Mouse (Mus musculus) lung, embryonic 15.5 days (tissue): ENCODE measurements at regions not wholly inside any gene's neighbourhood (a gene's known extent, or its start where the extent isn't known, plus 50 kb on each side); places are given as distances from the start of the nearest gene placed in this dataset.
A peak's percentile ranks its signal among the peaks of the same experiment; 100 is the strongest.

ENCODE experiments used
- ATAC-seq: fragments of 200-750 bp; cut with Nextera tagmentation; 2 replicates; pipeline ENCODE4 v1.8.0; 2017; ENCODE audit warnings: moderate number of reproducible peaks, borderline replicate concordance; ENCODE audit not compliant: low FRiP score, low TSS enrichment; ENCODE audit errors: extremely low read depth
- H3K27ac ChIP-seq: fragments of 300-500 bp; sonication (generic); 2 replicates; pipeline ENCODE4 v1.5.1; 2015; ENCODE audit warnings: moderate library complexity, mild to moderate bottlenecking, inconsistent platforms
- H3K27me3 ChIP-seq: fragments of 300-500 bp; sonication (generic); 2 replicates; pipeline ENCODE4 v1.6.1; 2015; ENCODE audit warnings: inconsistent platforms
- H3K36me3 ChIP-seq: fragments of 300-500 bp; sonication (generic); 2 replicates; pipeline ENCODE4 v1.6.1; 2015; ENCODE audit warnings: inconsistent platforms
- H3K4me1 ChIP-seq: fragments of 300-500 bp; sonication (generic); 2 replicates; pipeline ENCODE4 v1.6.1; 2015; ENCODE audit warnings: inconsistent platforms
- H3K4me2 ChIP-seq: fragments of 300-500 bp; sonication (generic); 2 replicates; pipeline ENCODE4 v1.6.1; 2015; ENCODE audit warnings: inconsistent platforms, mild to moderate bottlenecking, moderate library complexity
- H3K4me3 ChIP-seq: fragments of 300-500 bp; sonication (generic); 2 replicates; pipeline ENCODE4 v1.5.1; 2015; ENCODE audit warnings: mild to moderate bottlenecking, inconsistent platforms
- H3K9ac ChIP-seq: fragments of 300-500 bp; sonication (generic); 2 replicates; pipeline ENCODE4 v1.6.1; 2015; ENCODE audit warnings: inconsistent platforms
- H3K9me3 ChIP-seq: fragments of 300-500 bp; sonication (generic); 2 replicates; pipeline ENCODE4 v1.6.1; 2016; ENCODE audit warnings: inconsistent platforms
- WGBS: fragments of 180-500 bp; shearing (Covaris S2); methylation state at CpG from one replicate; pipeline ENCODE4 v1.1.7; 2015; 5-methylcytosine and 5-hydroxymethylcytosine counted together

GRCm38 (mm10) chr4:75812266-75812665 lies 534.2 kb upstream of the Dmac1 start:
- 85% methylated on average over 2 of the region's 2 CpGs for WGBS

GRCm38 (mm10) chr4:75801870-75802269 lies 523.8 kb upstream of the Dmac1 start:
- H3K4me2 ChIP-seq: no peak overlapping the region
- no peak for ATAC-seq
- H3K4me1 ChIP-seq: no peaks in the 10 kb centered on the region
- no peaks in the 10 kb centered on the region for H3K27me3 ChIP-seq
- H3K4me3 ChIP-seq: no peak overlapping the region
- H3K9ac ChIP-seq: no peak overlapping the region
- 73% methylated on average over 4 of the region's 4 CpGs for WGBS
- no peaks in the 10 kb centered on the region for H3K36me3 ChIP-seq
- no peak overlapping the region for H3K27ac ChIP-seq
- no peaks in the 10 kb centered on the region for H3K9me3 ChIP-seq

More at GRCm38 (mm10) chr4:75812266-75812665, 534.2 kb upstream of the Dmac1 start:
- Histone ChIP-seq H3K4me1 (no peaks in the 10 kb centered on the region), H3K4me2 (no peak overlapping the region), H3K9ac (no peak overlapping the region), H3K36me3 (no peaks in the 10 kb centered on the region), H3K27ac (no peak overlapping the region), H3K9me3 (no peaks in the 10 kb centered on the region), H3K4me3 (no peak overlapping the region), H3K27me3 (no peaks in the 10 kb centered on the region)
- no peak for ATAC-seq

- Histone ChIP-seq H3K9ac (no peak overlapping the region), H3K9me3 (no peaks in the 10 kb centered on the region), H3K36me3 (no peaks in the 10 kb centered on the region), H3K4me1 (no peaks in the 10 kb centered on the region), H3K4me2 (no peak overlapping the region), H3K27ac (no peak overlapping the region), H3K4me3 (no peak overlapping the region), H3K27me3 (no peaks in the 10 kb centered on the region)
- 84% methylated on average over 4 of the region's 4 CpGs for WGBS
- no peak for ATAC-seq
These were observed 523.1 kb upstream of the Dmac1 start for GRCm38 (mm10) chr4:75801156-75801555.

- Histone ChIP-seq H3K9ac (no peak overlapping the region), H3K36me3 (no peaks in the 10 kb centered on the region), H3K4me3 (no peak overlapping the region), H3K27me3 (no peaks in the 10 kb centered on the region), H3K4me2 (no peak overlapping the region), H3K9me3 (no peaks in the 10 kb centered on the region), H3K27ac (no peak overlapping the region), H3K4me1 (no peaks in the 10 kb centered on the region)
- ATAC-seq: 0 out of 2 replicates have a peak, but pooled peaks have one; percentile 46
These were observed 513.7 kb upstream of the Dmac1 start for GRCm38 (mm10) chr4:75791789-75792188.

GRCm38 (mm10) chr4:75790920-75791589 lies 513.0 kb upstream of the Dmac1 start:
- Histone ChIP-seq H3K36me3 (no peaks in the 10 kb centered on the region), H3K27me3 (no peaks in the 10 kb centered on the region), H3K4me3 (no peak overlapping the region), H3K4me2 (no peak overlapping the region), H3K9me3 (no peaks in the 10 kb centered on the region), H3K4me1 (no peaks in the 10 kb centered on the region), H3K27ac (no peak overlapping the region), H3K9ac (no peak overlapping the region)
- peak; percentile 54; the same call in 1 of the 2 replicates for ATAC-seq
- WGBS: 48% methylated on average over 1 of the region's 1 CpGs

GRCm38 (mm10) chr4:75787405-75787804 lies 509.3 kb upstream of the Dmac1 start:
- Histone ChIP-seq H3K27me3 (no peaks in the 10 kb centered on the region), H3K4me2 (no peak overlapping the region), H3K9ac (no peak overlapping the region), H3K36me3 (no peaks in the 10 kb centered on the region), H3K4me1 (no peaks in the 10 kb centered on the region), H3K9me3 (no peaks in the 10 kb centered on the region), H3K27ac (no peak overlapping the region), H3K4me3 (no peak overlapping the region)
- ATAC-seq: no peak
- WGBS: 35% methylated on average over 3 of the region's 3 CpGs

- Histone ChIP-seq H3K4me1 (no peaks in the 10 kb centered on the region), H3K9ac (no peak overlapping the region), H3K27ac (no peak overlapping the region), H3K27me3 (no peaks in the 10 kb centered on the region), H3K9me3 (no peaks in the 10 kb centered on the region), H3K36me3 (no peaks in the 10 kb centered on the region), H3K4me2 (no peak overlapping the region), H3K4me3 (no peak overlapping the region)
- WGBS: 89% methylated on average over 4 of the region's 4 CpGs
- no peak for ATAC-seq
These were observed 508.3 kb upstream of the Dmac1 start for GRCm38 (mm10) chr4:75786391-75786790.

- Histone ChIP-seq H3K4me1 (no peaks in the 10 kb centered on the region), H3K9ac (no peak overlapping the region), H3K9me3 (no peaks in the 10 kb centered on the region), H3K27me3 (no peaks in the 10 kb centered on the region), H3K4me3 (no peak overlapping the region), H3K27ac (no peak overlapping the region), H3K36me3 (no peaks in the 10 kb centered on the region), H3K4me2 (no peak overlapping the region)
- no peak for ATAC-seq
- 74% methylated on average over 1 of the region's 1 CpGs for WGBS
These were observed 501.4 kb upstream of the Dmac1 start for GRCm38 (mm10) chr4:75779492-75779891.

- no peak overlapping the region for H3K4me3 ChIP-seq
- ATAC-seq: no peak
- H3K9me3 ChIP-seq: no peaks in the 10 kb centered on the region
- no peak overlapping the region for H3K4me2 ChIP-seq
- H3K4me1 ChIP-seq: no peaks in the 10 kb centered on the region
- H3K9ac ChIP-seq: no peak overlapping the region
- WGBS: 39% methylated on average over 1 of the region's 1 CpGs
- no peak overlapping the region for H3K27ac ChIP-seq
- H3K27me3 ChIP-seq: no peaks in the 10 kb centered on the region
- no peaks in the 10 kb centered on the region for H3K36me3 ChIP-seq
These were observed 486.0 kb upstream of the Dmac1 start for GRCm38 (mm10) chr4:75764141-75764540.

- Histone ChIP-seq H3K36me3 (no peaks in the 10 kb centered on the region), H3K9ac (no peak overlapping the region), H3K27ac (no peak overlapping the region), H3K4me3 (no peak overlapping the region), H3K27me3 (no peaks in the 10 kb centered on the region), H3K4me2 (no peak overlapping the region), H3K9me3 (no peaks in the 10 kb centered on the region), H3K4me1 (no peaks in the 10 kb centered on the region)
- WGBS: 49% methylated on average over 6 of the region's 6 CpGs
- no peak for ATAC-seq
These were observed 466.5 kb upstream of the Dmac1 start for GRCm38 (mm10) chr4:75744605-75745004.

- no peak overlapping the region for H3K27ac ChIP-seq
- no peak for ATAC-seq
- no peaks in the 10 kb centered on the region for H3K36me3 ChIP-seq
- no peak overlapping the region for H3K4me3 ChIP-seq
- H3K9me3 ChIP-seq: no peaks in the 10 kb centered on the region
- no peaks in the 10 kb centered on the region for H3K27me3 ChIP-seq
- H3K4me2 ChIP-seq: no peak overlapping the region
- H3K9ac ChIP-seq: no peak overlapping the region
- no peaks in the 10 kb centered on the region for H3K4me1 ChIP-seq
These were observed 463.5 kb upstream of the Dmac1 start for GRCm38 (mm10) chr4:75741585-75741984.

- no peaks in the 10 kb centered on the region for H3K9me3 ChIP-seq
- ATAC-seq: peak; percentile 79; the same call in 1 of the 2 replicates
- H3K27ac ChIP-seq: peak overlapping the region; percentile 32; the same call in 1 of the 2 replicates
- no peak overlapping the region for H3K9ac ChIP-seq
- no peak overlapping the region for H3K4me2 ChIP-seq
- H3K27me3 ChIP-seq: no peaks in the 10 kb centered on the region
- no peaks in the 10 kb centered on the region for H3K36me3 ChIP-seq
- no peak overlapping the region for H3K4me3 ChIP-seq
- H3K4me1 ChIP-seq: peaks cover 9% of the 10 kb centered on the region; the same call in 1 of the 2 replicates
- 26% methylated on average over 3 of the region's 3 CpGs for WGBS
These were observed 452.8 kb upstream of the Dmac1 start for GRCm38 (mm10) chr4:75730798-75731400.
